Mouse (Mus musculus) CD4-positive, CD25-positive, alpha-beta regulatory T cell, adult 2 months (primary cell): ENCODE measurements around the gene Il17rb.

ENCODE experiments used
- DNase-seq: peaks from one replicate; pipeline ENCODE4 v3.0.0-alpha.2; 2012; ENCODE audit warnings: low read depth, low spot score

Il17rb gene

GRCm38 (mm10) chr14:30016666-30017065 is 8.0 kb upstream of the Il17rb start:
- DNase-seq: no peak

GRCm38 (mm10) chr14:30015008-30015407 is 6.3 kb upstream of the Il17rb start:
- DNase-seq: no peak

GRCm38 (mm10) chr14:30014487-30014886 is 5.8 kb upstream of the Il17rb start:
- DNase-seq: peak; percentile 53

GRCm38 (mm10) chr14:30011886-30012560 is 3.3 kb upstream of the Il17rb start:
- peak; percentile 29 for DNase-seq

GRCm38 (mm10) chr14:30009864-30010560 is 1.3 kb upstream of the Il17rb start:
- peak; percentile 27 for DNase-seq

- no peak for DNase-seq
Measured at GRCm38 (mm10) chr14:29999475-29999811, 9.3 kb downstream of the Il17rb start.

GRCm38 (mm10) chr14:29998747-29999474 is 9.8 kb downstream of the Il17rb start:
- no peak for DNase-seq

- DNase-seq: no peak
Measured at GRCm38 (mm10) chr14:29997345-29997744, 11.4 kb downstream of the Il17rb start.

- DNase-seq: no peak
Measured at GRCm38 (mm10) chr14:29996000-29996751, 12.5 kb downstream of the Il17rb start.

GRCm38 (mm10) chr14:29994976-29995375 is 13.7 kb downstream of the Il17rb start:
- DNase-seq: no peak

- no peak for DNase-seq
Measured at GRCm38 (mm10) chr14:29988337-29988736, 20.4 kb downstream of the Il17rb start.

- no peak for DNase-seq
Measured at GRCm38 (mm10) chr14:29987739-29988138, 21.0 kb downstream of the Il17rb start.

GRCm38 (mm10) chr14:29987276-29987675 is 21.4 kb downstream of the Il17rb start:
- no peak for DNase-seq

GRCm38 (mm10) chr14:29986096-29986495 is 22.6 kb downstream of the Il17rb start:
- DNase-seq: no peak

- DNase-seq: peak; percentile 77
Measured at GRCm38 (mm10) chr14:29980447-29981205, 28.1 kb downstream of the Il17rb start.

GRCm38 (mm10) chr14:29978254-29979204 is 30.2 kb downstream of the Il17rb start, which contains the start of gene Actr8:
Gene Actr8 (plus strand): TSS chr14:29978337.
- peak; percentile 87 for DNase-seq

- no peak for DNase-seq
Measured at GRCm38 (mm10) chr14:29976927-29977326, 31.8 kb downstream of the Il17rb start.

GRCm38 (mm10) chr14:29971993-29972392 is 36.7 kb downstream of the Il17rb start:
- DNase-seq: no peak

GRCm38 (mm10) chr14:29971446-29971845 is 37.2 kb downstream of the Il17rb start:
- DNase-seq: no peak
